8 mouse cellular contexts compared by ENCODE assay signal in genomic region chr16:18733100-18733956, GRCm38 (mm10). TPM values are rescaled to one million over a fixed set of nuclear protein-coding genes. Genes with fewer than 3 reads are reported as not detected.
DNase-seq lines count a peak whose midpoint lies in the region; ATAC-seq lines count a peak whose summit lies in the region.

No protein-coding gene starts in this region.

- H3K4me2 ChIP-seq in intestine, embryonic 14.5 days (ENCODE audit: low read length), result peak overlapping the region; percentile 36
- no peak overlapping the region for H3K4me2 ChIP-seq in hindbrain, embryonic 12.5 days (replicated peaks)

- H3K9ac ChIP-seq in intestine, embryonic 14.5 days (ENCODE audit: low read length), result no peak overlapping the region
- H3K9ac ChIP-seq in hindbrain, embryonic 12.5 days, result no peak overlapping the region

- WGBS in intestine, embryonic 14.5 days, result 33% methylated on average over 20 of the region's 20 CpGs
- WGBS in hindbrain, embryonic 12.5 days, result 67% methylated on average over 20 of the region's 20 CpGs

- no peaks in the 10 kb centered on the region for H3K36me3 ChIP-seq in intestine, embryonic 14.5 days (ENCODE audit: control insufficient read depth, insufficient read depth, low read length)
- no peaks in the 10 kb centered on the region for H3K36me3 ChIP-seq in hindbrain, embryonic 12.5 days

- peak; percentile 45 to 66 for DNase-seq in adrenal gland, adult (ENCODE audit: inconsistent age in 2 of 2, low spot score in 1 of 2)
- DNase-seq in adrenal gland, postnatal 4 days (ENCODE audit: low spot score in 2 of 2), result no peak
- DNase-seq in c-Kit-positive CD71-negative TER-119-negative erythroid progenitor cells, embryonic 14.5 days (ENCODE audit: low read depth), result peak; percentile 7
- DNase-seq in intestine, embryonic 14.5 days (ENCODE audit: low spot score), result no peak
- peak; percentile 71 to 82 for DNase-seq in lung, adult 18-20 months
- no peak for DNase-seq in cerebellum, adult 18-20 months
- no peak for DNase-seq in spleen, postnatal 36 days (ENCODE audit: low spot score in 2 of 2)

- H3K27ac ChIP-seq in intestine, embryonic 14.5 days (ENCODE audit: low read depth), result no peak overlapping the region
- H3K27ac ChIP-seq in hindbrain, embryonic 12.5 days, result no peak overlapping the region

- no peaks in the 10 kb centered on the region for H3K9me3 ChIP-seq in intestine, embryonic 14.5 days (ENCODE audit: control insufficient read depth, low read length)
- no peaks in the 10 kb centered on the region for H3K9me3 ChIP-seq in hindbrain, embryonic 12.5 days (replicated peaks)

- peak; percentile 23; the same call in 1 of the 2 replicates for ATAC-seq in intestine, embryonic 14.5 days (replicated peaks; ENCODE audit: low FRiP score, low TSS enrichment, low read depth)
- no peak for ATAC-seq in hindbrain, embryonic 12.5 days (ENCODE audit: low FRiP score)

- H3K4me1 ChIP-seq in intestine, embryonic 14.5 days (replicated peaks; ENCODE audit: control insufficient read depth, insufficient read depth, low read length), result no peaks in the 10 kb centered on the region
- no peaks in the 10 kb centered on the region for H3K4me1 ChIP-seq in hindbrain, embryonic 12.5 days

- H3K4me3 ChIP-seq in intestine, embryonic 14.5 days (ENCODE audit: low read depth, low read length), result no peak overlapping the region
- no peak overlapping the region for H3K4me3 ChIP-seq in hindbrain, embryonic 12.5 days

- H3K27me3 ChIP-seq in intestine, embryonic 14.5 days (replicated peaks; ENCODE audit: control insufficient read depth, insufficient read depth, low read length), result no peaks in the 10 kb centered on the region
- H3K27me3 ChIP-seq in hindbrain, embryonic 12.5 days, result no peaks in the 10 kb centered on the region

RNA-seq across cellular contexts. Expression of gene Cldn5, which starts 43.3 kb away (rescaled TPM):
- total RNA-seq in adrenal gland, postnatal 4 days (2021), result 10 to 100 TPM; 66.2 to 68.0 TPM
- 21.9 and 24.8 TPM in 2 replicates for polyA plus RNA-seq in intestine, embryonic 14.5 days (2014; fragmentation: Nextera tagmentation; extraction: Ambion mirVana)
- 30.0 and 35.1 TPM in 2 replicates for polyA plus RNA-seq in hindbrain, embryonic 12.5 days (2016; fragmentation: Nextera tagmentation; extraction: Ambion mirVana)

Comparison
In these comparisons a context has a peak if more than half of its experiments do, and no peak if none do; other contexts are left out.
1. DNase-seq: peak in adrenal gland, adult (2 of 2), c-Kit-positive CD71-negative TER-119-negative erythroid progenitor cells, embryonic 14.5 days (single experiment) and lung, adult 18-20 months (2 of 2); none in adrenal gland, postnatal 4 days (0 of 2), intestine, embryonic 14.5 days (single experiment), cerebellum, adult 18-20 months (0 of 2) and spleen, postnatal 36 days (0 of 2).